Mouse (Mus musculus): Measurements from ENCODE around the gene Gm11146. TPM values are rescaled to one million over a fixed set of nuclear protein-coding genes. Genes with fewer than 3 reads are reported as not detected.

Gm11146 gene
- total and polyA plus RNA-seq, 2 experiments from 2014 or later: not detected

DNA sequence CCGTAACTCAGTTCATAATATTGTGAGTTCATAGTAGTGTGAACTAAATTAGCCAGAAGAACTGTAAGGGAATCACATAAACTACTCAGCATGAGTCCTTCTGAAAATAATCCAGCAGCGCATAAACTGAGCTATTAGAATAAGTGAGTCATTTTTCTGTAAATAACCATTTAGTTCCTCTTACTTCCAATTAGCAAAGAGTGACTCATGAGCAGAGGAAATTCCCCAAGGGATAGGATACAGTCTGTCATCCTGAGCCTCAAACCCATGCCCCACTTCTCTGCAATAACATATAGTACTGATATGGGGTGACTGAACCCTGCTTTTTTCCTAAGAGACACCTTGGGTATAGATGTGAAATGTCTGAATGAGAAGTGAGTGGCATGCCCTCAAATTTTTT, 687 bp upstream of the Gm11146 start:
- 78% methylated on average over 2 of the region's 2 CpGs for WGBS
- Histone ChIP-seq H3K4me2 (ENCODE audit: low read depth, low read length) (no peak overlapping the region), H3K27ac (ENCODE audit: low read depth) (no peak overlapping the region), H3K9ac (replicated peaks; ENCODE audit: low read depth, low read length) (no peak overlapping the region), H3K36me3 (replicated peaks; ENCODE audit: control insufficient read depth, insufficient read depth, low read length) (no peaks in the 10 kb centered on the region), H3K4me3 (ENCODE audit: low read depth, low read length) (no peak overlapping the region), H3K27me3 (ENCODE audit: control insufficient read depth, insufficient read depth, low read length) (no peaks in the 10 kb centered on the region), H3K9me3 (replicated peaks; ENCODE audit: control insufficient read depth, low read length) (no peaks in the 10 kb centered on the region), H3K4me1 (ENCODE audit: control insufficient read depth, insufficient read depth) (no peaks in the 10 kb centered on the region)
- no peak for ATAC-seq (ENCODE audit: insufficient read depth, low read depth)
- no peak for TF ChIP-seq EP300 (IDR thresholded peaks at IDR 0.05; ENCODE audit: low read depth)
- TF ChIP-seq CTCF (IDR thresholded peaks at IDR 0.05; ENCODE audit: low read depth): no peak
- DNase-seq (ENCODE audit: low spot score): no peak

DNA sequence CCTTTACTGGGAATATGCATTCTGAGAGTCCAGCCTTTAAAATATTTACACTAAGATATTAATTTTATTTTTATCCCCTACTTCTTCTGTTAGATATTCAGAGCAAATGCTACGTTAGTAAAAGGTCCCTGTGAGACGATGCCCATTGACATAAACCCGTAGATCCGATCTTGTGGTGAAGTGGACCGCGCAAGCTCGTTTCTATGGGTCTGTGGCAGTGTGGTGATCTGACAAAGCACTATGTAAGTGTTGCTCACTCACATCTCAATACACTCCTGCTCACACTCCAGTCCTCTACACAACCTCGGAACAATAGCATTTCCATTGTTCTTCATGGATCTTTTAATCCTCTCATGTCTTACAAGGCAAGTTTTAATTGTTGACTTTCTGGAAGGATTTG, 3.1 kb downstream of the Gm11146 start:
- no peak for ATAC-seq (ENCODE audit: insufficient read depth, low read depth)
- TF ChIP-seq EP300 (IDR thresholded peaks at IDR 0.05; ENCODE audit: low read depth) (no peak), CTCF (IDR thresholded peaks at IDR 0.05; ENCODE audit: low read depth) (no peak)
- Histone ChIP-seq H3K9ac (replicated peaks; ENCODE audit: low read depth, low read length) (no peak overlapping the region), H3K4me3 (ENCODE audit: low read depth, low read length) (no peak overlapping the region), H3K9me3 (replicated peaks; ENCODE audit: control insufficient read depth, low read length) (no peaks in the 10 kb centered on the region), H3K4me1 (ENCODE audit: control insufficient read depth, insufficient read depth) (no peaks in the 10 kb centered on the region; the same call in 1 of the 2 replicates), H3K27ac (ENCODE audit: low read depth) (no peak overlapping the region), H3K4me2 (ENCODE audit: low read depth, low read length) (no peak overlapping the region), H3K36me3 (replicated peaks; ENCODE audit: control insufficient read depth, insufficient read depth, low read length) (no peaks in the 10 kb centered on the region), H3K27me3 (ENCODE audit: control insufficient read depth, insufficient read depth, low read length) (no peaks in the 10 kb centered on the region)
- DNase-seq (ENCODE audit: low spot score): no peak
- 87% methylated on average over 8 of the region's 8 CpGs for WGBS

DNA sequence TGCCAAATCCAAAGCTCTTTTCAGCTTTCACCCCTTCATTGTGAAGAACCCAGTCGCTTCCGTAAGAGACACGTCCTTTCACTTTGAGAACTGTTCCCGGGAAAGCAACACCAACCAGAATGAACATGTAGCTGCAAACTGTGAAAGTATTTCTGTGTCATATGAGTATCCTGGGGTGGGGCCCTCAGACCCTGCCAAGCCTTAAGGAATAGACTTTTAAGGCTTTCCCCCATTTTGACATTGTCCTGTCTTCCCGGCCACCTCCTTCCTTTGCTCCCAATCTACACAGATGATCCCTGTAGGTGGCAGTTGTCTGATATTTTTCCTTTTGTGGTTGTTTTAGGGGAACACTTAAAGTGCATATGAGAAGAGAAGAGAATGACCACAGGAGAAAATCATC, 5.3 kb downstream of the Gm11146 start:
- no peaks in the 10 kb centered on the region; the same call in 1 of the 2 replicates for H3K4me1 ChIP-seq (ENCODE audit: control insufficient read depth, insufficient read depth)
- no peak overlapping the region for H3K9ac ChIP-seq (replicated peaks; ENCODE audit: low read depth, low read length)
- 69% methylated on average over 5 of the region's 5 CpGs for WGBS
- TF ChIP-seq EP300 (IDR thresholded peaks at IDR 0.05; ENCODE audit: low read depth) (no peak), CTCF (IDR thresholded peaks at IDR 0.05; ENCODE audit: low read depth) (no peak)
- no peak for ATAC-seq (ENCODE audit: insufficient read depth, low read depth)
- H3K36me3 ChIP-seq (replicated peaks; ENCODE audit: control insufficient read depth, insufficient read depth, low read length): 0 out of 2 replicates have a peak, but pooled peaks cover under 1% of the 10 kb centered on the region
- no peaks in the 10 kb centered on the region for H3K9me3 ChIP-seq (replicated peaks; ENCODE audit: control insufficient read depth, low read length)
- peak overlapping the region; percentile 37; the same call in 1 of the 2 replicates for H3K4me2 ChIP-seq (ENCODE audit: low read depth, low read length)
- DNase-seq (ENCODE audit: low spot score): no peak
- no peak overlapping the region for H3K4me3 ChIP-seq (ENCODE audit: low read depth, low read length)
- H3K27me3 ChIP-seq (ENCODE audit: control insufficient read depth, insufficient read depth, low read length): no peaks in the 10 kb centered on the region
- H3K27ac ChIP-seq (ENCODE audit: low read depth): no peak overlapping the region

DNA sequence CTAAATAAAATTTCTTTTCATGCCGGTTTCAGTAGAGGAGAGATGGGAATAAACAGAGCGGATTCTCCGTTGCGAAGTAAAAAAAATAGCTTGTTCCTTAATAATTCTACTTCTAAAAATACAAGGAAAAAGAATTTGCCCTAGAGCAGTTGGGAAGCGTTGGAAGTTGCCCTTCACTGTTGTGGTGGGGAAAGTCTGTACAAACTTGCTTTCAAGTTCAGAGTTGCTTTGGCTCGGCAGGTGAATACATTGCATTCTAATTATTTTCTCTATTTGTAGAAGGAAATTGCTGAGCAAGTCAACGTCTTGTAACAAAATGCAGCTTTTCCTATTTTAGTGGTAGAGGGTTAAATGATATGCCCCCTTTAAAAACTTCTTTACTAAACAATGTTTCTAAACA, 6.2 kb downstream of the Gm11146 start:
- DNase-seq (ENCODE audit: low spot score) (no peak), ATAC-seq (ENCODE audit: insufficient read depth, low read depth) (no peak)
- H3K9me3 ChIP-seq (replicated peaks; ENCODE audit: control insufficient read depth, low read length): no peaks in the 10 kb centered on the region
- H3K27me3 ChIP-seq (ENCODE audit: control insufficient read depth, insufficient read depth, low read length): no peaks in the 10 kb centered on the region
- 86% methylated on average over 7 of the region's 7 CpGs for WGBS
- no peak overlapping the region for H3K4me3 ChIP-seq (ENCODE audit: low read depth, low read length)
- 0 out of 2 replicates have a peak, but pooled peaks cover 3% of the 10 kb centered on the region for H3K36me3 ChIP-seq (replicated peaks; ENCODE audit: control insufficient read depth, insufficient read depth, low read length)
- TF ChIP-seq CTCF (IDR thresholded peaks at IDR 0.05; ENCODE audit: low read depth) (no peak), EP300 (IDR thresholded peaks at IDR 0.05; ENCODE audit: low read depth) (no peak)
- no peak overlapping the region for H3K27ac ChIP-seq (ENCODE audit: low read depth)
- no peak overlapping the region for H3K9ac ChIP-seq (replicated peaks; ENCODE audit: low read depth, low read length)
- H3K4me1 ChIP-seq (ENCODE audit: control insufficient read depth, insufficient read depth): no peaks in the 10 kb centered on the region; the same call in 1 of the 2 replicates
- H3K4me2 ChIP-seq (ENCODE audit: low read depth, low read length): peak overlapping the region; percentile 58; the same call in 1 of the 2 replicates

DNA sequence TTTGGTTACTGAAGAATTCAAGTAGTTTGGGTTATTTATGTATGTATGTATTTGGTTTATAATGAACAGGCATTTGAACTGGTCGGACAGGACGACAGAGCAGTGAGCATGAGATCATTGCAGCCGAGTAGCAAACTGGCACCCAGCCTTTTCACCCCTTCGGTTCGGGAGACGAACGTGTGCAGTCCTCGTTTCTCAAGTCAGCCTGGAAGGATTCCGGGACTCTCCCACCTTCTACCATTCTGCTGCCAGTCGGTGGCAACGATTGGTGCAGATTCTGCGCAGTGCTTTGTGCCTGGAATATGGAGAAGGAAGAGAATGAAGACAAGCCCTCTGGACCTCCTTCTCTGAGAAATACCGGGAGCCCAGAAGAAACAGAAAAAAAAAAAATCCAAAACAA, 7.3 kb downstream of the Gm11146 start:
- peak overlapping the region; percentile 58 for H3K4me2 ChIP-seq (ENCODE audit: low read depth, low read length)
- H3K27me3 ChIP-seq (ENCODE audit: control insufficient read depth, insufficient read depth, low read length): no peaks in the 10 kb centered on the region
- H3K9me3 ChIP-seq (replicated peaks; ENCODE audit: control insufficient read depth, low read length): no peaks in the 10 kb centered on the region
- peak overlapping the region; percentile 30 for H3K27ac ChIP-seq (ENCODE audit: low read depth)
- 0 out of 2 replicates have a peak, but pooled peaks cover 3% of the 10 kb centered on the region for H3K36me3 ChIP-seq (replicated peaks; ENCODE audit: control insufficient read depth, insufficient read depth, low read length)
- DNase-seq (ENCODE audit: low spot score) (peak; percentile 62), ATAC-seq (ENCODE audit: insufficient read depth, low read depth) (peak; percentile 72; the same call in 1 of the 2 replicates)
- 38% methylated on average over 13 of the region's 13 CpGs for WGBS
- no peak for TF ChIP-seq CTCF (IDR thresholded peaks at IDR 0.05; ENCODE audit: low read depth)
- TF ChIP-seq EP300 (IDR thresholded peaks at IDR 0.05; ENCODE audit: low read depth): no peak
- peak overlapping the region; percentile 21 for H3K9ac ChIP-seq (replicated peaks; ENCODE audit: low read depth, low read length)
- H3K4me3 ChIP-seq (ENCODE audit: low read depth, low read length): peak overlapping the region; percentile 46
- no peaks in the 10 kb centered on the region; the same call in 1 of the 2 replicates for H3K4me1 ChIP-seq (ENCODE audit: control insufficient read depth, insufficient read depth)

Measured in heart, postnatal 0 days (tissue).